Mouse (Mus musculus) macrophage (primary cell): ENCODE data around the gene Tiam1. TPM values are rescaled to one million over a fixed set of nuclear protein-coding genes. Genes with fewer than 3 reads are reported as not detected.

Experiments used
- H3K27ac ChIP-seq: fragments of 350-480 bp; formaldehyde crosslinking; 2 replicates; pipeline ENCODE4 v1.9.0; 2021
- H3K36me3 ChIP-seq: fragments of 350-480 bp; formaldehyde crosslinking; 2 replicates; pipeline ENCODE4 v1.9.0; 2021; ENCODE audit errors: inconsistent target
- H3K4me3 ChIP-seq: fragments of 350-480 bp; formaldehyde crosslinking; 2 replicates; pipeline ENCODE4 v1.9.0; 2021; ENCODE audit errors: inconsistent target
- H3K79me2 ChIP-seq: fragments of 350-480 bp; formaldehyde crosslinking; 2 replicates; pipeline ENCODE4 v1.9.0; 2021; ENCODE audit errors: inconsistent target
- WGBS: methylation state at CpG from one replicate; pipeline ENCODE4 v1.1.7; 2026; ENCODE audit warnings: inconsistent platforms; ENCODE audit not compliant: missing documents; 5-methylcytosine and 5-hydroxymethylcytosine counted together
- polyA plus RNA-seq: library from polyadenylated mRNA; stranded (reverse); fragments of 250-400 nt; gene quantifications from 3 replicates; pipeline ENCODE4 v1.2.4, GENCODE M21; 2018; ENCODE audit warnings: inconsistent platforms

Tiam1 gene
- polyA plus RNA-seq, 1 experiment from 2014 or later: 3.5 TPM

GRCm38 (mm10) chr16:89962876-89963275, 180.7 kb downstream of the Tiam1 start:
- no peaks in the 10 kb centered on the region for H3K36me3 ChIP-seq
- peaks cover 12% of the 10 kb centered on the region for H3K79me2 ChIP-seq
- WGBS: 97% methylated on average over 12 of the region's 14 CpGs
- H3K27ac ChIP-seq: no peak overlapping the region
- H3K4me3 ChIP-seq: no peak overlapping the region

GRCm38 (mm10) chr16:89960904-89961303, 182.7 kb downstream of the Tiam1 start:
- Histone ChIP-seq H3K79me2 (peaks cover 30% of the 10 kb centered on the region), H3K27ac (no peak overlapping the region), H3K4me3 (peak overlapping the region; percentile 58; the same call in 1 of the 2 replicates), H3K36me3 (no peaks in the 10 kb centered on the region)
- WGBS: 57% methylated on average over 5 of the region's 8 CpGs

DNA sequence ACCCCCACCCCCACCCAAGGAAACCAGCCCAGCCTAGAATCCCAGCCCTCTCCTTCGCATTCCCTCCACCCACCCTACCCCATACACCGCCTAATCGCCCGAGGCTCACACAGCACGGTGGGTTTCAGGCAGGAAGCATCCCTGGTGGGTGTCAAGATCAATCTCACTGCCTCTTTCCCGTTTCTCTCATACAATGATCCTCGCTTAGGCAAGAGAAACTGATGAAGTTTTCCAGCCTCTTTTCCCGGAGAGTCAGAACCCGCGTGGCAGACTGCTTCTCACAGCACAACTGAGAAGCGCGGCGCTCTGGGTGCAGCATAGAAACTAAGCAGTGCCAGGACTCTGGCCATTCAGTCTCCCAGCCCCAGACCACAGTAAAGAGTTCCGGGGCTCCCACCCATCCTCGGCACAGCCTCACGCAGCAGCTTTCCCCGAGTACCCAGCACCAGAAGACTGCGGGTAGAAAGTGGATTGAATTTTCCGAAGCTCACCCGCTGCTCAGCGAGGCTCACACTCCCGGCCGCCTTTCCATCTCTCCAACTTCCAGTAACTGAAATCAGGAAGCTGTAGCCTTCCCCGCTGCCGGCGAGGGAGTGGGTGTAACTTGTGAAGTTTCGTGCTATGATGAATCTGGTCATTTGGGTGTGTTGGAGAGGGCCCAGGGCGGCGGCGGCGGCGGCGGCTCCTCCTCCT, 183.2 kb downstream of the Tiam1 start:
- 2% methylated on average over 25 of the region's 33 CpGs for WGBS
- Histone ChIP-seq H3K79me2 (peaks cover 30% of the 10 kb centered on the region), H3K27ac (peak overlapping the region; percentile 46), H3K36me3 (no peaks in the 10 kb centered on the region), H3K4me3 (peak overlapping the region; percentile 58)

GRCm38 (mm10) chr16:89958982-89959381, 184.6 kb downstream of the Tiam1 start:
- Histone ChIP-seq H3K27ac (no peak overlapping the region), H3K4me3 (peak overlapping the region; percentile 58; the same call in 1 of the 2 replicates), H3K79me2 (peaks cover 32% of the 10 kb centered on the region), H3K36me3 (no peaks in the 10 kb centered on the region)
- 11% methylated on average over 12 of the region's 12 CpGs for WGBS

DNA sequence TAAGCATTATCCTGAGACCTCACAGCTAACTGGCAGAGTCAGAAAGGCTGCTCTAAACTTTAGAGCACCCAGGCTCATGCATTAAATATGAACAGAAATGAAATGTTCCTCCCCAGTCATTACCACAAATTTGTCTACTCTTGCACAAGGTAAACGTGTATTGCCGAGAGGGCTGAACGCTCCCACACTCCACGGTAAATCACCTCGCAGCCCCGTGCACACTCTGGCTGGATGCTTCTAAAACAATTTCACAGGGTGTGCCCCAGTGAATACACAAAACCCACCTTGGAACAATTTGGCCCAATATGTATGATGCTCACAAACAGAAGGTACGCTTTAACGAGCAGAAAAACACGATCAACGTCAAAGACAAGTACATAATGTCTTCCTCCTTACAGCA, 185.5 kb downstream of the Tiam1 start:
- no peak overlapping the region for H3K27ac ChIP-seq
- no peaks in the 10 kb centered on the region for H3K36me3 ChIP-seq
- 95% methylated on average over 10 of the region's 10 CpGs for WGBS
- peaks cover 35% of the 10 kb centered on the region for H3K79me2 ChIP-seq
- H3K4me3 ChIP-seq: no peak overlapping the region

DNA sequence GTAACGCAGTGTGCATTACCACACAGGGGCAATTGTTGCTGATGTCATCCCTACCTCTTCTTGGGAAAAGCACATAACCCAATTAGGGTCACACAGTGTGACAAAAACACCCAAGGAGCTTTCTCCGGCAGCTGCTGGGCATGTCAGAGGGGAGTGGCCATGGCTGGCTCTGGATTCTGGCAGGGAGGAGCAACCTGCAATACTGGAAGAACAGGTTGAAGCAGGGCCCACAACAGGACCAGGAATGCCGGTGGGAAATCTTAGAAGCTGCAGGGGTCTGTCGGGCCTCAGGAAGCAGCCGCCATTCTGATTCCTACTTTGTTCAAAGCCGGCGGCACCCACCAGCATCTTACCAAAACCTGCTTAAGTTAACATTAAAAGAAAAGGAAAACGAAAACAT, 189.0 kb downstream of the Tiam1 start:
- no peak overlapping the region for H3K4me3 ChIP-seq
- WGBS: 91% methylated on average over 8 of the region's 8 CpGs

GRCm38 (mm10) chr16:89954114-89954513, 189.5 kb downstream of the Tiam1 start:
- Histone ChIP-seq H3K27ac (no peak overlapping the region), H3K4me3 (no peak overlapping the region), H3K36me3 (no peaks in the 10 kb centered on the region), H3K79me2 (peaks cover 52% of the 10 kb centered on the region)
- WGBS: 91% methylated on average over 1 of the region's 1 CpGs

More for the DNA sequence above, 189.0 kb downstream of the Tiam1 start:
- Histone ChIP-seq H3K79me2 (peaks cover 48% of the 10 kb centered on the region), H3K27ac (no peak overlapping the region), H3K36me3 (no peaks in the 10 kb centered on the region)

- H3K79me2 ChIP-seq: peaks cover 52% of the 10 kb centered on the region
- 95% methylated on average over 5 of the region's 5 CpGs for WGBS
Measured at GRCm38 (mm10) chr16:89952821-89953220, 190.7 kb downstream of the Tiam1 start.

GRCm38 (mm10) chr16:89950754-89951153, 192.8 kb downstream of the Tiam1 start:
- H3K36me3 ChIP-seq: no peaks in the 10 kb centered on the region
- WGBS: 73% methylated on average over 8 of the region's 8 CpGs

More at GRCm38 (mm10) chr16:89952821-89953220, 190.7 kb downstream of the Tiam1 start:
- Histone ChIP-seq H3K27ac (no peak overlapping the region), H3K4me3 (no peak overlapping the region), H3K36me3 (no peaks in the 10 kb centered on the region)

GRCm38 (mm10) chr16:89950251-89950650, 193.3 kb downstream of the Tiam1 start:
- H3K36me3 ChIP-seq: no peaks in the 10 kb centered on the region
- no peak overlapping the region for H3K4me3 ChIP-seq
- no peak overlapping the region for H3K27ac ChIP-seq
- WGBS: 82% methylated on average over 6 of the region's 6 CpGs
- H3K79me2 ChIP-seq: peaks cover 59% of the 10 kb centered on the region

More at GRCm38 (mm10) chr16:89950754-89951153, 192.8 kb downstream of the Tiam1 start:
- Histone ChIP-seq H3K79me2 (peaks cover 54% of the 10 kb centered on the region), H3K4me3 (no peak overlapping the region), H3K27ac (no peak overlapping the region)

- Histone ChIP-seq H3K79me2 (peaks cover 76% of the 10 kb centered on the region), H3K4me3 (no peak overlapping the region), H3K27ac (no peak overlapping the region), H3K36me3 (no peaks in the 10 kb centered on the region)
- WGBS: 82% methylated on average over 1 of the region's 1 CpGs
Measured at GRCm38 (mm10) chr16:89948040-89948439, 195.5 kb downstream of the Tiam1 start.

GRCm38 (mm10) chr16:89946816-89947215, 196.8 kb downstream of the Tiam1 start:
- Histone ChIP-seq H3K36me3 (no peaks in the 10 kb centered on the region), H3K79me2 (peaks cover 78% of the 10 kb centered on the region), H3K27ac (no peak overlapping the region), H3K4me3 (no peak overlapping the region)
- 93% methylated on average over 11 of the region's 11 CpGs for WGBS

- WGBS: 90% methylated on average over 19 of the region's 19 CpGs
- Histone ChIP-seq H3K27ac (no peak overlapping the region), H3K79me2 (peaks cover 67% of the 10 kb centered on the region), H3K4me3 (no peak overlapping the region), H3K36me3 (no peaks in the 10 kb centered on the region)
Measured at GRCm38 (mm10) chr16:89944604-89945283, 198.8 kb downstream of the Tiam1 start.

GRCm38 (mm10) chr16:89944050-89944449, 199.5 kb downstream of the Tiam1 start:
- Histone ChIP-seq H3K27ac (no peak overlapping the region), H3K79me2 (peaks cover 60% of the 10 kb centered on the region), H3K36me3 (no peaks in the 10 kb centered on the region), H3K4me3 (no peak overlapping the region)
- 89% methylated on average over 6 of the region's 6 CpGs for WGBS

DNA sequence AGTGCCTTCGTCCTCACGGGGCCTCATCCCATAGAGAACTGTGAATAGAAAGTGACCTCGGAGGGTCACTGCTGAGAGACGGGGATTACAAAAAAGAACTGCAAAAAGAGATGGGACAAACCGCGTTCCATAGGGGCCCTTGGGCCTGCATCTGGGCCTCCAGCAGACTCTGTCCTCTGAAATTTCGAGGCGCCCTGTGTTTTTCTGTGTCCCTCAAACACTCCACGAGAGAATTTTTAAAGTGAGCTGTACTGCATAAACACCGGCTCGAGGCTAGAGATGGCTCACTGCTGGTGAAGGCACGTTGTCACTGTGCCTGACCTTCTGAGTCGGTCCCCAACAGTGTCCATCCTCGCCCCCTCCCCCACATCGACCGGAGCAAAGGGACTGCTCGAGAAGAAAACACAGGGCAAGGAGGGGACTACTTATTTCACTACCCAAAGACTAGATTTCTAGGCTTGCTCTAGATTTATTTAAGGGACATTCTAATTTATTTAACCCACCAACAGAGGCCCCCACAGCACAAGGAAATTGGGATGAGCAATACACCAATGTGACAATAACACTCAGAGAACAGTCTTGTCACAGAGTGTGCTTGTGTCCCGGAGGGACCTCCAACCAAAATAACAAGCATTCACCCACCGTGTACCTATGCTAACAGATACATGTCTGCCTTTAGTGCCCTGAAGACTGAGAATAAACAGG, 200.2 kb downstream of the Tiam1 start:
- WGBS: 85% methylated on average over 19 of the region's 19 CpGs
- H3K27ac ChIP-seq: no peak overlapping the region
- H3K79me2 ChIP-seq: peaks cover 54% of the 10 kb centered on the region
- H3K36me3 ChIP-seq: no peaks in the 10 kb centered on the region
- H3K4me3 ChIP-seq: no peak overlapping the region
